Mouse (Mus musculus) stomach, postnatal 0 days (tissue): ENCODE results near the gene Zfhx3.

Experiments used
- CTCF ChIP-seq: IDR thresholded peaks from 2 replicates; pipeline ENCODE4 v1.5.1; 2016; ENCODE audit warnings: antibody characterized with exemption, low read depth, mild to moderate bottlenecking, moderate library complexity
- EP300 ChIP-seq: optimal IDR thresholded peaks from 2 replicates; pipeline ENCODE3; 2016; ENCODE audit warnings: antibody characterized with exemption

DNA sequence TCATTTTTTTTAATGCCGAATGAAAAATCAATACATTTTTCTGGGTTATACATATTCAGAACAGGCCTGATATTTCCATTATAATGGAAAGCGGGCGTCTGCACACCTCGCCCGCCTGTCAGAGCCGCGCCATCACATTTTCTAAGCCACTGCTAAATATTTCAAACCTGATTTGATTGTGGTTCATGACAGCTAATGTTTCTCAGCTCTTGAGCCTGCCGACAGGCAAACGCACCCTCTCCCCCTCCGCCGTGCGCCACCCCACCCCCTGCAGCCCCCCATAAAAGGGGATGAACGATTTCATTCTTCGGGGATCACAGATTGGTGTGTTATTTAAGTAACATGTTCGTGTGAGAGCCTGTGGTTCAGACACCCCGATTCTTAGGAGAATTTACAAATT, 966.1 kb downstream of the Zfhx3 start:
- TF ChIP-seq CTCF: no peak
- TF ChIP-seq EP300: no peak
